Mouse (Mus musculus): ENCODE measurements around the gene Micu1.

GRCm38 (mm10) chr10:59743397-59743796 is 41.1 kb downstream of the Micu1 start:
- no peak for TF ChIP-seq POLR2A (IDR thresholded peaks at IDR 0.05; ENCODE audit: borderline replicate concordance, extremely low read depth, low read depth, low read length)
- TF ChIP-seq CTCF (IDR thresholded peaks at IDR 0.05; ENCODE audit: insufficient read depth, low read length) = no peak
